Mouse (Mus musculus): ENCODE data around the gene Crnkl1. TPM values are rescaled to one million over a fixed set of nuclear protein-coding genes. Genes with fewer than 3 reads are reported as not detected.
"Not testable (repeated sequence)": the region's sequence is repeated elsewhere in the genome, so short reads cannot be mapped to it uniquely, and the experiment has no call there.

The Crnkl1 gene
- polyA plus RNA-seq, 1 experiment from 2014 or later = 27.4 TPM

- H3K36me3 ChIP-seq (ENCODE audit: control insufficient read depth, insufficient read depth, low read length) = no peaks in the 10 kb centered on the region
- H3K4me3 ChIP-seq (ENCODE audit: low read length) = no peak overlapping the region
- no peak overlapping the region for H3K27ac ChIP-seq (ENCODE audit: low read length)
- H3K4me1 ChIP-seq (replicated peaks; ENCODE audit: control insufficient read depth, insufficient read depth, low read length) = no peaks in the 10 kb centered on the region; the same call in 1 of the 2 replicates
- no peak for ATAC-seq (ENCODE audit: low read depth)
- H3K27me3 ChIP-seq (ENCODE audit: control insufficient read depth, insufficient read depth, low read depth, low read length) = no peaks in the 10 kb centered on the region
- no peak overlapping the region for H3K4me2 ChIP-seq (ENCODE audit: low read depth, low read length)
- no peaks in the 10 kb centered on the region for H3K9me3 ChIP-seq (ENCODE audit: control insufficient read depth, low read length)
- WGBS = 78% methylated on average over 3 of the region's 3 CpGs
- no peak overlapping the region for H3K9ac ChIP-seq (ENCODE audit: low read length)
Measured at GRCm38 (mm10) chr2:145944286-145944685, 9.5 kb upstream of the Crnkl1 start.

- H3K4me3 ChIP-seq (ENCODE audit: low read length) = no peak overlapping the region
- no peaks in the 10 kb centered on the region for H3K27me3 ChIP-seq (ENCODE audit: control insufficient read depth, insufficient read depth, low read depth, low read length)
- H3K9me3 ChIP-seq (ENCODE audit: control insufficient read depth, low read length) = no peaks in the 10 kb centered on the region
- H3K27ac ChIP-seq (ENCODE audit: low read length) = no peak overlapping the region
- no peak overlapping the region for H3K4me2 ChIP-seq (ENCODE audit: low read depth, low read length)
- H3K4me1 ChIP-seq (replicated peaks; ENCODE audit: control insufficient read depth, insufficient read depth, low read length) = no peaks in the 10 kb centered on the region; the same call in 1 of the 2 replicates
- 41% methylated on average over 3 of the region's 3 CpGs for WGBS
- ATAC-seq (ENCODE audit: low read depth) = peak; percentile 45; the same call in 1 of the 2 replicates
- H3K36me3 ChIP-seq (ENCODE audit: control insufficient read depth, insufficient read depth, low read length) = no peaks in the 10 kb centered on the region
- H3K9ac ChIP-seq (ENCODE audit: low read length) = no peak overlapping the region
Measured at GRCm38 (mm10) chr2:145941403-145941802, 6.6 kb upstream of the Crnkl1 start.

- Histone ChIP-seq H3K4me1 (replicated peaks; ENCODE audit: control insufficient read depth, insufficient read depth, low read length) (peaks cover 6% of the 10 kb centered on the region), H3K9ac (ENCODE audit: low read length) (no peak overlapping the region), H3K9me3 (ENCODE audit: control insufficient read depth, low read length) (no peaks in the 10 kb centered on the region), H3K36me3 (ENCODE audit: control insufficient read depth, insufficient read depth, low read length) (no peaks in the 10 kb centered on the region), H3K4me3 (ENCODE audit: low read length) (no peak overlapping the region), H3K27ac (ENCODE audit: low read length) (no peak overlapping the region), H3K27me3 (ENCODE audit: control insufficient read depth, insufficient read depth, low read depth, low read length) (no peaks in the 10 kb centered on the region), H3K4me2 (ENCODE audit: low read depth, low read length) (no peak overlapping the region)
- ATAC-seq (ENCODE audit: low read depth) = no peak
- WGBS = 75% methylated on average over 8 of the region's 8 CpGs
Measured at GRCm38 (mm10) chr2:145936975-145937374, 2.2 kb upstream of the Crnkl1 start.

GRCm38 (mm10) chr2:145920941-145921650 lies 13.7 kb downstream of the Crnkl1 start:
- Histone ChIP-seq H3K4me3 (ENCODE audit: low read length) (no peak overlapping the region), H3K9ac (ENCODE audit: low read length) (no peak overlapping the region), H3K27me3 (ENCODE audit: control insufficient read depth, insufficient read depth, low read depth, low read length) (no peaks in the 10 kb centered on the region), H3K4me2 (ENCODE audit: low read depth, low read length) (no peak overlapping the region), H3K36me3 (ENCODE audit: control insufficient read depth, insufficient read depth, low read length) (peaks cover 54% of the 10 kb centered on the region), H3K9me3 (ENCODE audit: control insufficient read depth, low read length) (no peaks in the 10 kb centered on the region), H3K27ac (ENCODE audit: low read length) (no peak overlapping the region), H3K4me1 (replicated peaks; ENCODE audit: control insufficient read depth, insufficient read depth, low read length) (no peaks in the 10 kb centered on the region)
- no peak for ATAC-seq (ENCODE audit: low read depth)
- 83% methylated on average over 8 of the region's 8 CpGs for WGBS

GRCm38 (mm10) chr2:145905884-145906283 lies 28.9 kb downstream of the Crnkl1 start:
- not testable (repeated sequence) for H3K4me2 ChIP-seq (ENCODE audit: low read depth, low read length); H3K9me3 ChIP-seq (ENCODE audit: control insufficient read depth, low read length); ATAC-seq (ENCODE audit: low read depth); H3K4me3 ChIP-seq (ENCODE audit: low read length); H3K36me3 ChIP-seq (ENCODE audit: control insufficient read depth, insufficient read depth, low read length); H3K27me3 ChIP-seq (ENCODE audit: control insufficient read depth, insufficient read depth, low read depth, low read length); H3K9ac ChIP-seq (ENCODE audit: low read length); H3K27ac ChIP-seq (ENCODE audit: low read length)
- WGBS = 45% methylated on average over 4 of the region's 4 CpGs
- peaks cover 16% of the 10 kb centered on the region for H3K4me1 ChIP-seq (replicated peaks; ENCODE audit: control insufficient read depth, insufficient read depth, low read length)

GRCm38 (mm10) chr2:145905156-145905555 lies 29.7 kb downstream of the Crnkl1 start:
- no peak overlapping the region for H3K4me2 ChIP-seq (ENCODE audit: low read depth, low read length)
- WGBS = 78% methylated on average over 6 of the region's 6 CpGs
- H3K27me3 ChIP-seq (ENCODE audit: control insufficient read depth, insufficient read depth, low read depth, low read length) = no peaks in the 10 kb centered on the region
- no peak overlapping the region for H3K27ac ChIP-seq (ENCODE audit: low read length)
- H3K4me3 ChIP-seq (ENCODE audit: low read length) = no peak overlapping the region
- no peak overlapping the region for H3K9ac ChIP-seq (ENCODE audit: low read length)
- H3K36me3 ChIP-seq (ENCODE audit: control insufficient read depth, insufficient read depth, low read length) = peaks cover 9% of the 10 kb centered on the region
- no peaks in the 10 kb centered on the region for H3K9me3 ChIP-seq (ENCODE audit: control insufficient read depth, low read length)
- ATAC-seq (ENCODE audit: low read depth) = no peak
- H3K4me1 ChIP-seq (replicated peaks; ENCODE audit: control insufficient read depth, insufficient read depth, low read length) = peaks cover 16% of the 10 kb centered on the region

- no peaks in the 10 kb centered on the region for H3K27me3 ChIP-seq (ENCODE audit: control insufficient read depth, insufficient read depth, low read depth, low read length)
- ATAC-seq (ENCODE audit: low read depth) = no peak
- peak overlapping the region; percentile 94 for H3K9ac ChIP-seq (ENCODE audit: low read length)
- H3K4me3 ChIP-seq (ENCODE audit: low read length) = peak overlapping the region; percentile 96
- WGBS = 27% methylated on average over 12 of the region's 12 CpGs
- peaks cover 9% of the 10 kb centered on the region for H3K36me3 ChIP-seq (ENCODE audit: control insufficient read depth, insufficient read depth, low read length)
- H3K4me1 ChIP-seq (replicated peaks; ENCODE audit: control insufficient read depth, insufficient read depth, low read length) = peaks cover 16% of the 10 kb centered on the region
- H3K27ac ChIP-seq (ENCODE audit: low read length) = no peak overlapping the region; the same call in 1 of the 2 replicates
- H3K4me2 ChIP-seq (ENCODE audit: low read depth, low read length) = peak overlapping the region; percentile 77
- no peaks in the 10 kb centered on the region for H3K9me3 ChIP-seq (ENCODE audit: control insufficient read depth, low read length)
Measured at GRCm38 (mm10) chr2:145903983-145904616, 30.7 kb downstream of the Crnkl1 start.

GRCm38 (mm10) chr2:145903061-145903901 lies 31.5 kb downstream of the Crnkl1 start:
- peak overlapping the region; percentile 94 for H3K9ac ChIP-seq (ENCODE audit: low read length)
- H3K27ac ChIP-seq (ENCODE audit: low read length) = peak overlapping the region; percentile 81
- H3K9me3 ChIP-seq (ENCODE audit: control insufficient read depth, low read length) = no peaks in the 10 kb centered on the region
- WGBS = under 1% methylated on average over 67 of the region's 68 CpGs
- peak overlapping the region; percentile 96 for H3K4me3 ChIP-seq (ENCODE audit: low read length)
- H3K27me3 ChIP-seq (ENCODE audit: control insufficient read depth, insufficient read depth, low read depth, low read length) = no peaks in the 10 kb centered on the region
- peaks cover 16% of the 10 kb centered on the region for H3K4me1 ChIP-seq (replicated peaks; ENCODE audit: control insufficient read depth, insufficient read depth, low read length)
- peaks cover 5% of the 10 kb centered on the region for H3K36me3 ChIP-seq (ENCODE audit: control insufficient read depth, insufficient read depth, low read length)
- H3K4me2 ChIP-seq (ENCODE audit: low read depth, low read length) = peak overlapping the region; percentile 77
- ATAC-seq (ENCODE audit: low read depth) = peak; percentile 97

- 86% methylated on average over 6 of the region's 6 CpGs for WGBS
- peaks cover 16% of the 10 kb centered on the region for H3K4me1 ChIP-seq (replicated peaks; ENCODE audit: control insufficient read depth, insufficient read depth, low read length)
- peak within 1 kb of the TSS; percentile 51 for H3K9ac ChIP-seq (ENCODE audit: low read length)
- no peak for ATAC-seq (ENCODE audit: low read depth)
- H3K36me3 ChIP-seq (ENCODE audit: control insufficient read depth, insufficient read depth, low read length) = peaks cover 2% of the 10 kb centered on the region; the same call in 1 of the 2 replicates
- peak within 1 kb of the TSS; percentile 96 for H3K4me3 ChIP-seq (ENCODE audit: low read length)
- H3K27me3 ChIP-seq (ENCODE audit: control insufficient read depth, insufficient read depth, low read depth, low read length) = no peaks in the 10 kb centered on the region
- H3K9me3 ChIP-seq (ENCODE audit: control insufficient read depth, low read length) = no peaks in the 10 kb centered on the region
- peak within 1 kb of the TSS; percentile 77 for H3K4me2 ChIP-seq (ENCODE audit: low read depth, low read length)
- H3K27ac ChIP-seq (ENCODE audit: low read length) = no peak within 1 kb of the TSS
Measured at GRCm38 (mm10) chr2:145901861-145902260, 33.0 kb downstream of the Crnkl1 start, which contains the start of gene Naa20. Gene Naa20 (plus strand): TSS chr2:145902099.

Measured in lung, embryonic 16.5 days (tissue).